Mouse (Mus musculus) embryonic facial prominence, embryonic 10.5 days (tissue): ENCODE measurements around the gene Cd300a. TPM values are rescaled to one million over a fixed set of nuclear protein-coding genes. Genes with fewer than 3 reads are reported as not detected.
A peak's percentile ranks its signal among the peaks of the same experiment; 100 is the strongest.

Experiments used
- DNase-seq: peaks from one replicate; pipeline ENCODE4 v3.0.0-alpha.2; 2017; ENCODE audit warnings: low spot score
- H3K27ac ChIP-seq: fragments of 300-500 bp; sonication (generic); replicated peaks from 2 replicates; pipeline ENCODE4 v1.5.1; 2016; ENCODE audit warnings: mild to moderate bottlenecking
- H3K27me3 ChIP-seq: fragments of 300-500 bp; sonication (generic); replicated peaks from 2 replicates; pipeline ENCODE4 v1.6.1; 2016; ENCODE audit warnings: low read depth, mild to moderate bottlenecking; ENCODE audit not compliant: poor library complexity, severe bottlenecking
- H3K36me3 ChIP-seq: fragments of 300-500 bp; sonication (generic); replicated peaks from 2 replicates; pipeline ENCODE4 v1.6.1; 2016; ENCODE audit warnings: mild to moderate bottlenecking, moderate library complexity
- H3K4me1 ChIP-seq: fragments of 300-500 bp; sonication (generic); 2 replicates; pipeline ENCODE4 v1.6.1; 2016
- H3K4me3 ChIP-seq: fragments of 300-500 bp; sonication (generic); 2 replicates; pipeline ENCODE4 v1.5.1; 2016; ENCODE audit warnings: mild to moderate bottlenecking, moderate library complexity
- H3K9me3 ChIP-seq: fragments of 300-500 bp; sonication (generic); 2 replicates; pipeline ENCODE4 v1.6.1; 2016; ENCODE audit warnings: mild to moderate bottlenecking
- WGBS: fragments of 180-500 bp; shearing (Covaris S2); methylation state at CpG from one replicate; pipeline ENCODE4 v1.1.7; 2016; 5-methylcytosine and 5-hydroxymethylcytosine counted together
- polyA plus RNA-seq: library from polyadenylated mRNA; unstranded; fragments of >200 nt; fragmentation: Nextera tagmentation; extraction: Ambion mirVana; gene quantifications from 2 replicates; pipeline ENCODE4 v1.2.1, GENCODE M21; 2016

The Cd300a gene
- polyA plus RNA-seq, 1 experiment from 2014 or later: 1.8 TPM

GRCm38 (mm10) chr11:114871540-114871939 lies 18.3 kb upstream of the Cd300a start:
- Histone ChIP-seq H3K27me3 (no peaks in the 10 kb centered on the region), H3K9me3 (no peaks in the 10 kb centered on the region), H3K36me3 (peaks cover 63% of the 10 kb centered on the region), H3K4me3 (no peak overlapping the region), H3K27ac (no peak overlapping the region), H3K4me1 (peaks cover 68% of the 10 kb centered on the region)
- DNase-seq: no peak
- WGBS: 92% methylated on average over 2 of the region's 2 CpGs

- Histone ChIP-seq H3K27ac (peak overlapping the region; percentile 81), H3K4me1 (peaks cover 64% of the 10 kb centered on the region), H3K9me3 (no peaks in the 10 kb centered on the region), H3K4me3 (peak overlapping the region; percentile 21; the same call in 1 of the 2 replicates), H3K36me3 (peaks cover 46% of the 10 kb centered on the region), H3K27me3 (no peaks in the 10 kb centered on the region)
- peak; percentile 58 for DNase-seq
- 27% methylated on average over 6 of the region's 6 CpGs for WGBS
Observed at GRCm38 (mm10) chr11:114873022-114873817, 16.6 kb upstream of the Cd300a start.

DNA sequence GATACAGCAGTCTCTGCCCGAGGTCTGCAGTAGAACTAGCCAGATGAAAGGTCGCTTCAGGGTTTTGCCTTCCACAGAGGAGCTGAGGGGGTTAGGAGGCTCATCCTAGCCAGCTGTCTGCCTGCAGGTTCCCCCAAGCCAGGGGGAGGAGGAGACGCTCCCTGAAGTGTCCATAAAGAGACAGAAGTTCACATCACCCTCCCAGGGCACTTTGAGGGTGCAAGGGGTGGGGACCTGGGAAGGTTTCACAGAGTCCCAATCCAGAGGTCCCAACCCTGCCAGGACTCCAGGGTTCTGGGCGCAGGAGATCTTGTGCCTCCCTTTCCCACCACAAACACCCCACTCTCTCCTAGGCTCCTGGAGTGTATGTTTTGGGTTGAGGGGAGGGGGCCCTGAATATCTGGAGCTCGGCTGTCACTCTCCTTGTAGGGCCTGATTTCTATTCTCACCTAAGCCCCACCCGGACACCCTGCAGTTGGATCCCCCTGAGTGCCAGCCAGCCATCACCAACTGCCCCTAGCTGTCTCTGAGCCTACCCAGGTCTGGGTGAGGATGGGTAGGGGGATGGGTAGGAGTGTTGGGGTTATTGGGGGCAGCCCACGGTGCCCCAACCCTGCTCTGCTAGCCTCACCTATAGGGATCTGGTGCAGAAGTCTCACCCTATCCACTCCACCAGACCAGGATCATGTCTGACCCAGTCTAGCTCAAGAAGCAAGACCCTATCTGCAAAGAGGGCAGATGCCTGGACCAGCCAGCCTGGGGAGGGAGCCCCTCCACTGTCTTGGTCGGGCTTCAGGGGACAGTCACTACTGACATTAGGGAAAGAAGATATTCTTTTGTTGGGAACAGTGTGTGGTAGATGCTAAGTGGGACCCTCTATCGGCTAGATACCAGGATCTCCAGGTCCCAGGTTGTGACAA lies 15.4 kb upstream of the Cd300a start:
- H3K36me3 ChIP-seq: peaks cover 34% of the 10 kb centered on the region
- 50% methylated on average over 9 of the region's 9 CpGs for WGBS
- no peak overlapping the region for H3K4me3 ChIP-seq
- H3K9me3 ChIP-seq: no peaks in the 10 kb centered on the region
- no peak for DNase-seq
- H3K4me1 ChIP-seq: peaks cover 60% of the 10 kb centered on the region
- peak overlapping the region; percentile 59 for H3K27ac ChIP-seq
- H3K27me3 ChIP-seq: no peaks in the 10 kb centered on the region

DNA sequence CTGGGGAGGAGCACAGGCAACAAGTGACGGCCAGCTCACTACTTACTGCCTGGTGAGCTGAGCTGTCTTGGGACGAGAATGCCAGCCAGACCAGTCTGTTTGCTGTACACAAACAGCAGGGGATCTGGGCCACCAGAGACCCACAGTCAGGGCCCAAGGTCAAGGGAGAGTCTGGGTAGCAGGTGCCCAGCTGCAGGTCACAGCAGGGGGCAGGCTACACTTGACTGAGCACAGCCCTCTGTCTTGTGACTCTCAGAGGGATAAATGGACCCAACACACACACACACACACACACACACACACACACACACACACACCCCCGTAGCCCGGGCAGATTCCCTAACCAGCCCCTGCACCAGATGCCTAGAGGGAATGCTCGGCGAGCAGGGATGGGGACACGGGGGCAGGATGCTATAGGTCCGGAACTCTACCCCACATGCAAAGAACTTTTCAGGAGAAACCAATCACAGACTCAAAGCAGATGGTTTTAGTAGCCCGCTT lies 14.5 kb upstream of the Cd300a start:
- H3K36me3 ChIP-seq: peaks cover 25% of the 10 kb centered on the region
- peaks cover 60% of the 10 kb centered on the region for H3K4me1 ChIP-seq
- peak; percentile 60 for DNase-seq
- peak overlapping the region; percentile 75 for H3K27ac ChIP-seq
- 6% methylated on average over 9 of the region's 9 CpGs for WGBS
- no peak overlapping the region for H3K4me3 ChIP-seq
- H3K9me3 ChIP-seq: no peaks in the 10 kb centered on the region
- H3K27me3 ChIP-seq: no peaks in the 10 kb centered on the region

DNA sequence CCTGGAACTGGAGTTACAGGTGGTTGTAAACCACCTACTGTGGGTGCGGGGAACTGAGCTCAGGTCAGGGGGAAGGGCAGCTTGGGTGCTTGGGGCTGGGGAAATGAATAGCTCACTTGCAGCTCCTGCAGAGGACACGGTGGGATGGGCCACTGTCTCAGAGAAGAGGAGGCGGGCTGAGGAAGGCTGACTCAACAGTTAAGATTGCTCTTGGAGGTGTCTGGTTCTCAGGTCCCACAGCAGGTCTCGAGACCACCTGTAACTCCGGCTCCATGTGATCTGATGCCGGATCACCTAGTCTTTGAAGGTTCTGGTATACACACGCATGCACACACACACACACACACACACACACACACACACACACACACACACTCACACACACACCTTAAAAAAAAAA lies 13.7 kb upstream of the Cd300a start:
- H3K27me3 ChIP-seq: no peaks in the 10 kb centered on the region
- peak; percentile 31 for DNase-seq
- WGBS: 39% methylated on average over 7 of the region's 7 CpGs
- peak overlapping the region; percentile 44; the same call in 1 of the 2 replicates for H3K27ac ChIP-seq
- peaks cover 17% of the 10 kb centered on the region for H3K36me3 ChIP-seq
- peaks cover 60% of the 10 kb centered on the region for H3K4me1 ChIP-seq
- no peak overlapping the region for H3K4me3 ChIP-seq
- H3K9me3 ChIP-seq: no peaks in the 10 kb centered on the region

GRCm38 (mm10) chr11:114876621-114877020 lies 13.2 kb upstream of the Cd300a start:
- 0 out of 2 replicates have a peak overlapping the region, but pooled peaks have one; percentile 19 for H3K27ac ChIP-seq
- H3K27me3 ChIP-seq: no peaks in the 10 kb centered on the region
- H3K4me3 ChIP-seq: no peak overlapping the region
- H3K36me3 ChIP-seq: peaks cover 12% of the 10 kb centered on the region
- H3K9me3 ChIP-seq: no peaks in the 10 kb centered on the region
- H3K4me1 ChIP-seq: peaks cover 60% of the 10 kb centered on the region
- DNase-seq: no peak
- WGBS: 22% methylated on average over 2 of the region's 2 CpGs

DNA sequence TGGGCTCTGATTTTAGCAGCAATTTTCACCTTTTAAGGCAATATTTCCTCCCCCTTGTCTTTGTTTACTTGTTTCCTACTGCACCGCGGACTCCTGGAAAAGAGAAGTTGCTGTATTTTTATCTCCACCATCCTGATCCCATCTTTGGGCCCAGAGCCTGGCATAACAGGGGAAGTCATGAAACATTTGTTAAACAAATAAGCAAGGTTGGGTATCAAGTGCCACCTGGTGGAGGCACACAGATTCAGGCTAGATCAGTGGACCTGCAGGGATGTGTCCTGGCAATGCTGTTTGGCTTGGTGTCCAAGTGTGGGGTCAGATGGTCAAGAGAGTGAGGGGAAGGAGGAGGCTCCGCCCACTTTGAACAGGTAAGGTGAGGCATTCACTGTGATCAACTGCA lies 12.7 kb upstream of the Cd300a start:
- Histone ChIP-seq H3K27ac (no peak overlapping the region), H3K4me1 (peaks cover 55% of the 10 kb centered on the region), H3K4me3 (no peak overlapping the region), H3K9me3 (no peaks in the 10 kb centered on the region), H3K36me3 (peaks cover 8% of the 10 kb centered on the region), H3K27me3 (no peaks in the 10 kb centered on the region)
- DNase-seq: peak; percentile 57
- WGBS: 58% methylated on average over 3 of the region's 3 CpGs

GRCm38 (mm10) chr11:114879666-114880065 lies 10.2 kb upstream of the Cd300a start:
- Histone ChIP-seq H3K27ac (no peak overlapping the region), H3K4me3 (no peak overlapping the region), H3K27me3 (no peaks in the 10 kb centered on the region), H3K9me3 (no peaks in the 10 kb centered on the region), H3K36me3 (no peaks in the 10 kb centered on the region), H3K4me1 (peaks cover 41% of the 10 kb centered on the region)
- WGBS: 78% methylated on average over 2 of the region's 2 CpGs
- DNase-seq: no peak

DNA sequence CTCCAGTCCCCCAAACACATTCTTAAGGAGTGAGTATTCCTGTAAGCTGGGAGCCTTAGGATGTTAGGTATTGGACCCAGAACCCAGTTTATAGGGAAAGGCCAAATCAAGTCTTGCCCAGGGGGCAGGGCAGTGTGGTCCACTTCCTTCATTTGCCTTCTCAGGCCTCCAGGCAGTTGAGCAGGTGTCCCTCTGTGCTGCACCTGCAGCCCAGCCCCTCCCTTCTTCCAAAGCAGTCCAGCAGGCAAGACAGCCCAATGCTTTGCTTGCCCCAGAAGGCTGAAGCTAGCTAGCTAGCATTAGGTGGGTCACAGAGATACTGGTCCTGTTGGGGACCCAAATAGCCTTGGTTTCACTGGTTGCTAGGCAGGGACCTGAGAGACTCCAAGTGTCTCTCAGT lies 9.7 kb upstream of the Cd300a start:
- Histone ChIP-seq H3K27ac (no peak overlapping the region), H3K4me1 (peaks cover 37% of the 10 kb centered on the region), H3K36me3 (no peaks in the 10 kb centered on the region), H3K27me3 (no peaks in the 10 kb centered on the region), H3K4me3 (no peak overlapping the region), H3K9me3 (no peaks in the 10 kb centered on the region)
- no peak for DNase-seq

GRCm38 (mm10) chr11:114880589-114880988 lies 9.3 kb upstream of the Cd300a start:
- DNase-seq: peak; percentile 45

GRCm38 (mm10) chr11:114883251-114883789 lies 6.5 kb upstream of the Cd300a start:
- H3K4me1 ChIP-seq: peaks cover 11% of the 10 kb centered on the region
- H3K9me3 ChIP-seq: no peaks in the 10 kb centered on the region
- 91% methylated on average over 4 of the region's 4 CpGs for WGBS
- no peak overlapping the region for H3K4me3 ChIP-seq
- H3K27ac ChIP-seq: no peak overlapping the region
- H3K36me3 ChIP-seq: no peaks in the 10 kb centered on the region
- no peaks in the 10 kb centered on the region for H3K27me3 ChIP-seq
- no peak for DNase-seq

More at GRCm38 (mm10) chr11:114880589-114880988, 9.3 kb upstream of the Cd300a start:
- H3K27me3 ChIP-seq: no peaks in the 10 kb centered on the region
- H3K27ac ChIP-seq: no peak overlapping the region
- no peak overlapping the region for H3K4me3 ChIP-seq
- H3K4me1 ChIP-seq: peaks cover 33% of the 10 kb centered on the region
- H3K36me3 ChIP-seq: no peaks in the 10 kb centered on the region
- WGBS: 0% methylated on average over 1 of the region's 1 CpGs
- no peaks in the 10 kb centered on the region for H3K9me3 ChIP-seq

- no peaks in the 10 kb centered on the region for H3K27me3 ChIP-seq
- no peaks in the 10 kb centered on the region for H3K36me3 ChIP-seq
- 91% methylated on average over 4 of the region's 4 CpGs for WGBS
- peaks cover 11% of the 10 kb centered on the region for H3K4me1 ChIP-seq
- H3K4me3 ChIP-seq: no peak overlapping the region
- no peak overlapping the region for H3K27ac ChIP-seq
- no peaks in the 10 kb centered on the region for H3K9me3 ChIP-seq
- DNase-seq: no peak
Observed at GRCm38 (mm10) chr11:114884380-114885100, 5.3 kb upstream of the Cd300a start.
